Mouse (Mus musculus): ENCODE data around the gene Nebl.

Nebl gene

GRCm38 (mm10) chr2:17730957-17731830 is at the start of gene Nebl:
Gene Nebl (minus strand): TSS chr2:17731464.
- DNase-seq (ENCODE audit: low spot score in 2 of 2) = peak; percentile 75 to 80

- DNase-seq (ENCODE audit: low spot score in 2 of 2) = peak; percentile 64 to 76
Observed at GRCm38 (mm10) chr2:17770246-17770825, 39.1 kb upstream of the Nebl start.

- DNase-seq (ENCODE audit: low spot score in 2 of 2) = no peak
Observed at GRCm38 (mm10) chr2:17769242-17769755, 38.0 kb upstream of the Nebl start.

- no peak for DNase-seq (ENCODE audit: low spot score in 2 of 2)
Observed at GRCm38 (mm10) chr2:17756271-17756670, 25.0 kb upstream of the Nebl start.

GRCm38 (mm10) chr2:17742051-17742763 is 10.9 kb upstream of the Nebl start:
- DNase-seq (ENCODE audit: low spot score in 2 of 2) = no peak

GRCm38 (mm10) chr2:17741555-17741954 is 10.3 kb upstream of the Nebl start:
- DNase-seq (ENCODE audit: low spot score in 2 of 2) = no peak

- DNase-seq (ENCODE audit: low spot score in 2 of 2) = no peak
Observed at GRCm38 (mm10) chr2:17740454-17740853, 9.2 kb upstream of the Nebl start.

- no peak for DNase-seq (ENCODE audit: low spot score in 2 of 2)
Observed at GRCm38 (mm10) chr2:17732210-17732609, 946 bp upstream of the Nebl start.

- no peak for DNase-seq (ENCODE audit: low spot score in 2 of 2)
Observed at GRCm38 (mm10) chr2:17731831-17732200, 552 bp upstream of the Nebl start.

- peak in 1 of 2 experiments; percentile 55 for DNase-seq (ENCODE audit: low spot score in 2 of 2)
Observed at GRCm38 (mm10) chr2:17730648-17730956, 662 bp downstream of the Nebl start.

- DNase-seq (ENCODE audit: low spot score in 2 of 2) = peak; percentile 59 to 61
Observed at GRCm38 (mm10) chr2:17729770-17730647, 1.3 kb downstream of the Nebl start.

- DNase-seq (ENCODE audit: low spot score in 2 of 2) = no peak
Observed at GRCm38 (mm10) chr2:17724405-17724804, 6.9 kb downstream of the Nebl start.

- DNase-seq (ENCODE audit: low spot score in 2 of 2) = no peak
Observed at GRCm38 (mm10) chr2:17723268-17724019, 7.8 kb downstream of the Nebl start.

GRCm38 (mm10) chr2:17721177-17721715 is 10.0 kb downstream of the Nebl start:
- no peak for DNase-seq (ENCODE audit: low spot score in 2 of 2)

GRCm38 (mm10) chr2:17718281-17718680 is 13.0 kb downstream of the Nebl start:
- DNase-seq (ENCODE audit: low spot score in 2 of 2) = no peak

- DNase-seq (ENCODE audit: low spot score in 2 of 2) = no peak
Observed at GRCm38 (mm10) chr2:17717200-17717599, 14.1 kb downstream of the Nebl start.

GRCm38 (mm10) chr2:17715149-17715767 is 16.0 kb downstream of the Nebl start:
- no peak for DNase-seq (ENCODE audit: low spot score in 2 of 2)

GRCm38 (mm10) chr2:17714661-17715060 is 16.6 kb downstream of the Nebl start:
- no peak for DNase-seq (ENCODE audit: low spot score in 2 of 2)

- no peak for DNase-seq (ENCODE audit: low spot score in 2 of 2)
Observed at GRCm38 (mm10) chr2:17714124-17714523, 17.1 kb downstream of the Nebl start.

- DNase-seq (ENCODE audit: low spot score in 2 of 2) = no peak
Observed at GRCm38 (mm10) chr2:17711216-17711615, 20.0 kb downstream of the Nebl start.

All from right cerebral cortex, postnatal 10 days (tissue).